Mouse (Mus musculus) frontal cortex, postnatal 36 days (tissue): Measurements from ENCODE around the gene Gja1.

Source experiments
- DNase-seq, 2 experiments: peaks; one replicate each; pipeline ENCODE4 v3.0.0; 2022; ENCODE audit warnings: low spot score in 2 of 2

The Gja1 gene

GRCm38 (mm10) chr10:56415894-56416570 is 38.9 kb downstream of the Gja1 start:
- no peak for DNase-seq

DNA sequence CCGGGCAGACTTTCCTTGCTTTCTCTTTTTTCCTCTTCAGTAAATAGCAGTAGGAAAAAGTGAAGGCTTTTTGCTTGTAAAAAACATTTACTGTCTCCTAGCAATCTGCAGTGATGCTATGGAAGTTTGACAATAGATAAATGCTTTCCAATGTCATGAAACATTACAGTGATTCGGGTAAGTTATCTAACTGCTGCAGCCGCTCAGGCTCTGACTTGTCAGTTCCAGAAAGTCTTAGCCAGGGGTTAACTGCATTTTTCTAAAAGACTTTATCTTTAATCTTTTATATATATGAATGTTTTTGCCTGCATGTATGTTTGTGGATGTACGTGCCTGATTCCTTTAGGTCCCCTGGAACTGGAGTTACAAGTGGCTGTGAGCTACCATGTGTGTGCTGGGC is 45.4 kb downstream of the Gja1 start:
- DNase-seq: no peak

- DNase-seq: no peak
Measured at GRCm38 (mm10) chr10:56425016-56425798, 48.1 kb downstream of the Gja1 start.

DNA sequence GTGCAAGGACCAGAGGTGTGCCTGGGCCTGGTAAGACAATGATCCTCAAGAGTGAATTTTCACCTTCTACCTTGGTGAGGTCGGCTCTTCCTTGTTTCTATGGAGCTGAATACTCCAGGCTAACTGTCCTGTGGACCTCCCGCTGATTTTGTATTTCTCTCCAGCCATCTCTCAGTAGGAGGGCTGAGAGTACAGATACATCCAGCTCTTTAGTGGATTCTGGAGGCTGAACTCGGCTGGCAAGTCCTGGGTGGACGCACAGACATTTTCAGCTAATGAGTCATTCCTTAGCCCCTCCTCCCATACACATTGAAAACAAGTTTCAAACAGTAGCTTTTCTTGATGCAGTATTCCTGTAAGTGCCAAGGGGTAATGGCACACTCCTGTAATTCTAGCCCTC is 49.2 kb downstream of the Gja1 start:
- DNase-seq: no peak

GRCm38 (mm10) chr10:56427382-56427781 is 50.3 kb downstream of the Gja1 start:
- no peak for DNase-seq

- DNase-seq: no peak
Measured at GRCm38 (mm10) chr10:56427827-56428226, 50.7 kb downstream of the Gja1 start.

DNA sequence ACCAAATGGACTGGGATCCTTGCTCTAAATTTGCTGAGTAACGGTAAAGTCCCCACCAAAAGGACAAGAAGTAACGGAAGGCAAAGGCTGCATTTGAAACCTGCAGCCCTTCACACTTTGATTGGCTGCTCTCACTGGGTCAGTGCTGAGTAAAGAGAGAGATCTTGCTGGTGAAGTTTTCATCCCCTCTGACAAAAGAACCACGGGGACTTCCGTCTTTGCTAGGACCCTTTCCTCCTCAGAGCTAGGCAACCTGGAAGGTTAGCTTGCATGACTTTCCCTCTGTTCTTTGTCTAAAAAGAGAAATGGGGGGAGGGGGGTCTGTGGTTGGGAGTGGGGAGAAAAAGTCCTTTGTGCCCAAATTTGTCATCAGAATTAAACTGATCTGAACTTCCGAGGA is 51.9 kb downstream of the Gja1 start:
- no peak for DNase-seq

DNA sequence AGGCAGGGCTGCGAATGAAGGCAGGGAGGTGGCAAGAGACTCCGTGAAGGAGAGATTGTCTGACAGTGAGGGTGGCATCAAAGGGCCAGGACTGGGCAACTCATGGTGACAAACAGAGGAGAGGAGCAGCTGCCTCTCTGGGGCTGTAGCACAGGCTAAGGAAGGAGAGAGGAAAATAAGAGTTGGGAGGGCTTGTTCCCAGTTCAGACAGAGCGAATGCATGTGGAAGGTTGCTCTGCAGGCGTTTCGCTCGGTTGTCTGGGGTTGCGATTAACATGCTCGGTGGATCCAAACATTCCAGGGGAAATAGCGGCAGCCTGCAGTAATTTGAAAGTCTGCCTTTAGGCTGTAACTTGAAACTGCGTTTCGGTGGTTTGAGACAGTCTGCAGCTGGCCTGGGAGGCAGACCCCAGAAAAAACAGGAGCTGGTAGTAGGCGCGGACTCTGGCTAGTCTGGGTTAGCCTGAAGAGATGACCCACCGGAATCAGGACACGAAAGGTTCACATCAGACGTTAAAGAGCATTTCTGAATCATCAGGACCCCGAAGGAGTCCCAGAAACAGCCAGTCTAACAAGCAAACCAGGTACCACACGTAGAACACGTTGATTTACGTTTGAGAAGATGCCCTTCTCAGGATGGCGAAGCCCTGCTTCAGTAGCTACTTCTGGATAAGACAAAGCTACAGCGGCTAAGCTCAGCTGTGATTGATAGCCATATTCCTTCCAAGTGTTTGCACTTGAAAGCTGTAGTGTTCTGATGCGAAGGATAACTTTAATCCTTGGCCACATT is 54.7 kb downstream of the Gja1 start:
- peak in 1 of 2 experiments; percentile 5 for DNase-seq

DNA sequence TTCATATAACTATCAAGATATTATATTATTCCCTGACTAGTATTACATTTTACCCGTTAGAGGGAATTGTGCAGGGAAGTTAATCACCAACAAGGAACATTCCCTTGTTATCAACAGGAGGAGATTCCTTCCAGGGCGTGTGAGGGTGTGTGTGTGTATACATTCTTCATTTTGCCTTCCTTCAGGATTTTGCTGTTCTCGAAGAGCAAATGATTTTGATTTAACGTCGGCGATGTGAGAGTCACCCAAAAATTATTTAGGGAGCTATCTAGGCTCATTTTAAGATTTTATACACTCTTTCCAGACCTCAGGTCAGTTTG is 55.2 kb downstream of the Gja1 start:
- DNase-seq: no peak

DNA sequence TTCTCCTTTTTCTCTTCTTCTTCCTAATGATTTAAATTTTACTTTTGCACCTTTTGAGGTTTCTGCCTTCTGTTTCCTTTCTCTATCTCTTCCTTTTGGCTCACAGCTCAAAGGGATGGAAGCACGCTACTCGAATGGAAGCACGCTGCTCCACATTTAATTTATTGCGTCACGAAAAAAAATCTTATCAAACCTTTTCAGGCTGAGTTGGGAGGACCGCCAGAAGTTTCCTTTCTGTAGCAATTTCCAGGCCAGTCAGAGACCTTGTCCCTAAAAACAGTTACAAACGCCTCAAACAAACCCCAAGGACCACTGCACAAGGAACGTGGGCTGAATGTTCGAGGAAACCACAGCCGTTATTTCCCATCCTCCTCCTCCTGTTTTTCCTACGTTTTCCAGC is 60.2 kb downstream of the Gja1 start:
- no peak for DNase-seq

DNA sequence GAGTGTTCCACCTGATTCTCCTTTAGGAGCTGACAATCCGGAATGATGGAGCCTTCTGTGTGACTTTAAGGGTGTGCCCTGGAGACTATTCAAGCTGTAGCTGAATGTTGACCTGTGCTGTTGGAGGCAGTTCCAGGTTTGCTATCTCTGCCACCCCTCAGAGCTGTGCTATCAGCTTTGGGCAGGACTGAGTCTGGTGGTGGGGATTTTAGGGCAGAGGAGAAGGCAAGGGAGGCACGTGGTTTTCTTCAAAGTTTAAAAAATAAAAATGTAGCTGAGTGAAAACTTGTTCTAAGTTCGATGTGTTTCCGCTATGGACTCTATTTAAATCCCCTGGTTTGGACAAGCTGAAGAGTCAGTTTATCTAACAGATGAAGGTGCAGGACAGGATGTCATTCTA is 62.5 kb downstream of the Gja1 start:
- DNase-seq: no peak

DNA sequence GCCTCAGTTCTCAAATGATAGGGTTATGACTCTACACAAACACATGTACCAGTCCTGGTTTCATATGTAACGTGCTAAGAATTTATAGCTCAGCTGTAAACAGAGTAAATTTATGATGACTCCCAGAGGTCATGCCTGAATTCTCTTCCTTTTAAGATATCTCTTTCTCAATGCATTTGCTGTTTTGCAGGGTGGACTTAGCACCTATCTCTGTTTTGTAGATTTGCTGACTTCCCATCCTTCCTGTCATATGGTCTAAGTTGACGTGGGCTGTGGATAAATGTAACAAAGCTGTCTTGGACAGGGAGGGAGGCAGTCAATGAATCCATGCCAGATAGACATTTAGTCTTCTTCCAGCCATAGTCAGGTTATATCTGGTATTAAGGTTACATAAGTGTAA is 67.3 kb downstream of the Gja1 start:
- DNase-seq: no peak

DNA sequence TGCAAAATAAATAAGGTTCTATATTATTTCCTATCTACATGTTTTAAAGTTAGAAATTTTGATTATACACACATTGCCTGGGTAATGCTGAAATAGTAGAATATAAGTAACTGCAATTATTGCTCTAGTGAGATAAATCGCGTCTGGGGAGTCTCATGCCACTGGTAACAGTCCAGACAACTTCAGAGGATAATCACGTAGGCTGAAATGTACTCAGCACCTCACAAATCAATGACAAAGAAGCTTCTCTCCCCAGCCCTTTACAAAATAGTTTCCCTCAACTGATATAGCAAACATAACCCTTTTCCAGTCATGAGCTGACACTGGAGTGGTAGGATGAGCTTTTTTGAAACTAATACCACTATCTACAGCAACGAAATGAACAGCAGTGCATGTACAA is 71.9 kb downstream of the Gja1 start:
- no peak for DNase-seq
